Mouse (Mus musculus): ENCODE results near the gene H2-D1.

H2-D1 gene

GRCm38 (mm10) chr17:35240384-35241304 is 21.9 kb upstream of the H2-D1 start:
- peak in 1 of 2 experiments; percentile 54 for DNase-seq

DNA sequence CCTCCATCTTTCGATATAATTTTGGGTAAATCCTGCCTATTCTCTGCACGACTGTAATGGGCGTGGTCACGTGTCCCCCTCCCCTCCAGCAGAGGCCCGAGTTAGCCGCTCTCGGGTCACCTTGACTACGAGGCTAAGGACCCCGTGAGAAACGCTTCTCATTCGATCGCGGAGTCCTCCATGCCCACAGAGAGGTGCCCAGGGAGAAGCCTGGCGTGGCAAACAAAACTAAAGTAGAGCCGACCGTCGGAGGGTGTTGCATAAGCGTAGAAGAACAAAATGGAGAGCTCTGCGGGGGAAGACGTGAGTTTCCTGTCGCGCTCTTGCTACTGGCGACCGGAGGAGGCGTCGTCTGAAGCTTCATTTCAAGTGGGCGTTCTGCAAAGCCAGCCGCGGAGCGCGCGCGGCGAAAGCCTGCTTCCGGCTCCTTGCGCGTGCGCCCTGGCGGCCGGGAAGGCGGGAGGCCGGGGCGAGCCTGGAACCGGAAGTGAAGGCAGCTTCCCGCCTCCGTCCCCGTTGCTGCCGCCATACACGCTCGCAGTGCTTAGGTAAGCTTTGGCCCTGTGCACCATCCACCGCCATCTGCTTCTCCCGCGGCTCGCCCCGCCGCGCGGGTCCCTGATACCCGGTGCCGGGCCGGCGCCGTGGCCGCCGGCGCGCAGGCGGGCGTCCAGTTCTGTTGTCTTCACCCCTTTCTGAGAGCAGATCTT is 21.1 kb upstream of the H2-D1 start, which contains the start of gene Ddx39b:
Ddx39b (plus strand) TSS at position 442 of the 710 bp plus-strand sequence.
- DNase-seq = peak; percentile 95 to 98

DNA sequence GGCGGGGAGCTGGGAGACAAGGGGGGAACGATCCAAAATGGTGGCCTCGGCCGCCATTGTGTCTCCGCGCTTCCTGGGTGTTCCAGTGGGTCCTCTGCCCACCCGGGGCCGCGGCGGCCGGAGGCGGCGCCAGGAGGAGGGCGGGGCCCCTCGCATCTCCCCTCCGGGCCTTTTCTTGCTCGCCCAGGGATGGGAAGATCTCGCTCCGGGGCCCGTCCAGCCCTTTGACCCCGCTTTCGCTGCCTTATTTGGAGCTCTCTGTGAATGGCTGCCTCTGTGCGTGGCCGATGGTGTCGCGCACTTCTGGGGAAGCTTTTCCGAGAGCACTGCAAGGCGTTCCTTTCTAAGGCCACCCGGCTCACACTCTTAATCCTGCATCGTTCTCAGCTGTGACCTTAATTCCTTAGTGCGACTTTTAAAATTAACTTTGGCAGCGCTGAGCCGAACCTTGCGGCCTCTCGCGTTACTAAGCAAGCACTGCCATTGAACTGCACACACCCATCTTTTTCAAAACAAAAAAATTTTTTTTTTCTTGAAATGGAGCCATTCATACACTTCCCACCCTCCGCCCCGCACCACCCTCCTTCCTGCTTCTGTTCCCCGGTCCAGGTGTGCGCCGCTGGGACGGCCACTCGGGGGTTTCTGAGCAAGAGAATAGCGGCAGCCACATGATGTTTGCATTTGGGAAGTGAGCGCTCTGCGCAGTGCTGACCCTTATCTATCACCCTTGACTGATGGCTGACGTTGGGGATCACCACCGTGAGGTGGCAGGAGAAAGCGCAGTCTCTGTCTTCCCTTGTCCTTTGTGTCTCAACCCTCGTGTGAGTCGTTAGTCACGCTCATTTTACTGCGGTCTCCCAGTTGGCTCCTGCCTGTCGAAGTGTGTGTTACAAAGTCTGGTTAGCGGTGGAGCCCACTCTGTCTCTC is 20.3 kb upstream of the H2-D1 start:
- peak; percentile 78 to 89 for DNase-seq

DNA sequence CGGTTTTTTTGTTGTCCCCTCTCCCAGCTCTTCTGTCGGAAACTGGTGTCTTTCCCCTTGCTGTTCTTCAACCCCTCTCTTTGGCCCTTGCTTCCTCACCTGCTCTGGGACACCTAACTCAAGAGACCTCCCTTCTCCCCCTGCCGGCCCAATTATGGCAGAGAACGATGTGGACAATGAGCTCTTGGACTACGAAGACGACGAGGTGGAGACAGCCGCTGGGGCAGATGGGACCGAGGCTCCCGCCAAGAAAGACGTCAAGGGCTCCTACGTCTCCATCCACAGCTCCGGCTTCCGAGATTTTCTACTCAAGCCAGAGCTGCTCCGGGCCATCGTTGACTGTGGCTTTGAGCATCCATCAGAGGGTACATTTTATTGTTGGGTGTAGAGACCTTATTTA is 19.4 kb upstream of the H2-D1 start:
- DNase-seq = peak; percentile 73 to 78

GRCm38 (mm10) chr17:35244999-35245398 is 17.5 kb upstream of the H2-D1 start:
- no peak for DNase-seq

GRCm38 (mm10) chr17:35245731-35246623 is 16.6 kb upstream of the H2-D1 start:
- peak in 1 of 2 experiments; percentile 59 for DNase-seq

DNA sequence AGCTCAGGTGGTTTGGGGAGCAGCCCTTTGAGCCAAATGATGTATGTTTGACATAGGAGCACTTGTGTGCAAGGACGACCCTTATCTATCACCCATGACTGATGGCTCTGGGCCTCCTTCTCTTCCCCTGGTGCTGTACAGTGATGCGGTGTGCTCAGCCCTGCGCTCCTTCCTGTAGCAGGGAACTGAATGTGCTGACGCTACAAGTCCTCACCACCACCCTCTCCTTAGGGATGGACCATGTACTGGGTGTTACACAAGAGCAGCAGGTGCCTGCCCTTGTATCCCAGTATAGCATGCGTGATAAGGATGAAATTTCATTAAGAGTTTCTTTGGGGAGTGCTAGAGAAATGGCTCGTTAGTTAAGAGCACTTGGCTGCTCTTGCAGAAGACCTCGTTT is 15.4 kb upstream of the H2-D1 start:
- DNase-seq = peak in 1 of 2 experiments; percentile 22

GRCm38 (mm10) chr17:35248986-35249385 is 13.5 kb upstream of the H2-D1 start:
- DNase-seq = no peak

DNA sequence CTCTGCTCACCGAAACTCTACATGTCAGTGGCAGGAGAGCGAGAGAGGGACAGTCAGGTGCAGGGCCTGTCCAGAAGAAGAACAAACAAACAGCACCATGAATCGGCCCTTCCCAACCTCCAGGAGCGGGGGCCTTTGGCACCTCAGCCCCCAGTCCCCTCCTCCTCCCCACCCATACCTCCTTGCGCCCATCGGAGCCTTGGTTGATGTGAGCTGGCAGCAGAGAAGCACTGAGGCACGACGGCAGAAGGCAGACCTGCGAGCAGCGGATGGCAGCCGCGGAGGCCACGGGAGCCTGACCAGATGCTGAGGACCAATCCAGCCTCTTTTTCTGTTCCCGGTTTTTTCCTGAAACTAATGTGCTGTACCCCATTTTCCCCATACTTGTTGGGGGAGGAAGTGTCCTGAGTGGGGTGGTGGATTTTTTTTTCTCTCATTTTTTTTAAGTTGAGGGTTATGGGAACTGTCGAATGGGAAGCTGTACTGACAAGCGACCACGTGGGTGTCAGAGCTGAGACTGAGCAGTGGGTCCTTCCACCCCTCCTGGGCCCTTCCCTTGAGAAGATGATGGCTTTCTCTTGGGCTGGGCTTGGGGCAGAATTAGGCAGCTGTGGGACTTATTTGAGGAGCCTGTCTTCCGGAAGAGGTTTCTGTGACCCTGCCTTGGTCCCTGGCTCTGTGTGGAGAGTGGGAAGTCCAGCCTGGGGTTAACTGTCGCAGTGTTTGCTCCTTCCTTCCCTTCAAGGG is 12.9 kb upstream of the H2-D1 start:
- DNase-seq = peak in 1 of 2 experiments; percentile 56

- peak in 1 of 2 experiments; percentile 17 for DNase-seq
Observed at GRCm38 (mm10) chr17:35250348-35251120, 12.0 kb upstream of the H2-D1 start.

DNA sequence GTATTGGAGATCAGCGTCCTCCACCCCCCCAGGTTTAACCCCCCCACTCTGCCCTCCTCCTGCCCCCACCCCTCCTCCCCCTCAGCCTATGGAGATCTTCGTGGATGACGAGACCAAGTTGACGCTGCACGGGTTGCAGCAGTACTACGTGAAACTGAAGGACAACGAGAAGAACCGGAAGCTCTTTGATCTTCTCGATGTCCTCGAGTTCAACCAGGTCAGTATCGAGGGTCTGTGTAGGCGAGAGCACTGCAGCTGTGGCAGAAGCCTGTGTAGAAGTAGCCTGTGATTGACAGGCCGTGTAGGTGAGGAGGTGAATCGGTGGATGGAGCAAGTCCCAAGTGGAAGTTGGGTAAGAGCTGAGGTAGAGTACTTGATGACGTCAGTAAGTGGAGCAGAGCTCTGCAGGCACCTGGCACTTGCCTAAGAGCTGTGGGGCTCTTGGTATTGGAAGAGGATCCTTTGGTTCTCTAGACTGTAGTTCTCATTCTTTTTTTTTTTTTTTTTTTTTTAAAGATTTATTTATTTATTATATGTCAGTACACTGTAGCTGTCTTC is 11.3 kb upstream of the H2-D1 start:
- no peak for DNase-seq

DNA sequence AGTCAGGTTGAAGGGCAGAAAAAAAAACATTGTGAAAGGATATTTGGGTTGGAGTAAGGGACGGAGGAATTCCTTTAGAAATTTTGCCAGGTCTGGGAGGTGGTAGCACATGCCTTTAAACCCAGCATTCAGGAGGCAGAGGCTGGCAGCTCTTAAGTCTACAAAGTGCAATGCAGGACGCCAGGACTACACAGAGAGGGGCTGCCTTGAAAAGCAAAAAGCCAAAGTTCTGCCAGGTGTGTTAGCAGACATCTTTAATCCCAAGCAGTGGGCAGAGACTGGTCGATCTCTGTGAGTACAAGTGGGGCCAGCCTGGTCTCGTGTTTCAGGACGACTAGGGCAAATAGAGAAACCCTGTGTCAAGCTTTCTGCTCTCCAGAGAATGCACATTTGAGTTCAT is 10.5 kb upstream of the H2-D1 start:
- no peak for DNase-seq

DNA sequence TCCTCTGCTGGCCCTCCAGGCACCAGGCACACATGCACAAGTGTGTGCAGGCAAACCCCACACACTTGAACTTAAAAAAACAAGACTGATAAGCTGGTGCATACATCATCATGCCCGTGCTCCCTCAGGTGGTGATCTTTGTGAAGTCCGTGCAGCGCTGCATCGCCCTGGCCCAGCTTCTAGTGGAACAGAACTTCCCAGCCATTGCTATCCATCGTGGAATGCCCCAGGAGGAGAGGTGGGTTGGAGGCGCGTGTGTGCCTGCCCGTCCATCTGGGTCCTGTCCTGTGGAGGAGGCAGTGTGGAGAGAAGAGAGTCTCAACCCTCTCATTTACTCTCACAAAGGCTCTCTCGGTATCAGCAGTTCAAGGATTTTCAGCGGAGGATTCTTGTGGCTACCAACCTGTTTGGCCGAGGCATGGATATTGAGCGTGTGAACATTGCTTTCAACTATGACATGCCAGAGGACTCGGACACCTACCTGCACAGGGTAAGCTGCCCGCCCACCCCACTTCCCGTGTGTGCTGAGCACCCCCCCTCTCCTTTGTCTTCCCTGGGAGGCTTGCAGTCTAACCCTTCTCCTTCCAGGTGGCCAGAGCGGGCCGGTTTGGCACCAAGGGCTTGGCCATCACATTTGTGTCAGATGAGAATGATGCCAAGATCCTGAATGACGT is 9.8 kb upstream of the H2-D1 start:
- DNase-seq = peak in 1 of 2 experiments; percentile 27

DNA sequence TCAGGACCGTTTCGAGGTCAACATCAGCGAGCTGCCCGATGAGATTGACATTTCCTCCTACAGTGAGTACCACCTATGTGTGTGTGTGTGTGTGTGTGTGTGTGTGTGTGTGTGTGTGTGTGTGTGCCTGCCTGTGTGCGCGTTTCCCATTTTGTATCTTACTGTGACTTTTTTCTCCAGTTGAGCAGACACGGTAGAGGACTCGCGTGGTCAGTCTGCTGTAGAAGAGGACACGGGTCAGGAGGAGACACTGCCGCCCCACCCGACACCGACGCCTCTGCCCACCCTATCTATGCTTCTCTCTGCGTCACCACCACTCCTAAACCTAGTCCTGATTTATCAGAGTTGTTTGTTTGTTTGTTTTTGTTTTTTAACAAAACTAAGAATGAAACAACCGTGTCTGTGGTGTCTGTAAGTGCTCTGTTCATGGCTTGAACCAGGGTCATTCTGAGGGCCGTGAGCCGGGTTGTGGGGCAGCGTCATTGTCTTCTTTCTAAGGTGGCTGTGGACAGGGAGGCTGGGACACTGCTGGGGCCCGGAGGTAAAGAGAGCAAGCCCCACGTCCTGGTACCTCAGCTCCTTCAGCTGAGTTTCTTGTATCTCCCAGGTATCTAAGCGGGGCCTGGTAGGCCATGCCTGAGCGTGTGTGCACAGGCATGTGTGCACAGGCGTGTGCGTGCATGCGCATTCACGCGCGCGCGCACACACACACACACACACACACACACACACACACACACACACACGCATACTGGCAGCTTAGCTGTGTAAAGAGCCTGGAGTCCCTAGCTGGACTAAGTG is 9.0 kb upstream of the H2-D1 start:
- DNase-seq = peak in 1 of 2 experiments; percentile 18

GRCm38 (mm10) chr17:35254241-35255098 is 8.1 kb upstream of the H2-D1 start:
- peak; percentile 82 to 86 for DNase-seq

GRCm38 (mm10) chr17:35255301-35255700 is 7.2 kb upstream of the H2-D1 start:
- DNase-seq = no peak

GRCm38 (mm10) chr17:35255704-35256103 is 6.8 kb upstream of the H2-D1 start:
- DNase-seq = no peak
